Comparison of ENCODE assay signal across 25 mouse cellular contexts in genomic region chr13:113854146-113854545, GRCm38 (mm10). TPM values are rescaled to one million over a fixed set of nuclear protein-coding genes. Genes with fewer than 3 reads are reported as not detected.
DNase-seq lines count a peak whose midpoint lies in the region; ATAC-seq and TF ChIP-seq lines count a peak whose summit lies in the region.
"Had no signal": no experiment of that assay in that cellular context is flagged by ENCODE, and none has a peak within 500 bp of the region (broad histone marks: within the 10 kb centered on the region; RNA-seq: fewer than 3 reads in every experiment).

No protein-coding gene starts in this region.

- H3K27me3 ChIP-seq in heart, embryonic 13.5 days (replicated peaks) = no peaks in the 10 kb centered on the region
- no peaks in the 10 kb centered on the region for H3K27me3 ChIP-seq in liver, embryonic 12.5 days (replicated peaks)
- H3K27me3 ChIP-seq in MEL (ENCODE audit: control insufficient read depth in 1 of 2, insufficient read depth in 2 of 2, low read length in 2 of 2) = no peaks in the 10 kb centered on the region
- H3K27me3 ChIP-seq in liver, embryonic 13.5 days = no peaks in the 10 kb centered on the region
- H3K27me3 ChIP-seq in forebrain, embryonic 13.5 days = no peaks in the 10 kb centered on the region
- H3K27me3 ChIP-seq: midbrain, embryonic 12.5 days; neural tube, embryonic 13.5 days had no signal

- TF ChIP-seq RAD21 in MEL (IDR thresholded peaks at IDR 0.05; ENCODE audit: low read depth, low read length) = no peak

- no peak overlapping the region for H3K4me2 ChIP-seq in heart, embryonic 13.5 days
- H3K4me2 ChIP-seq in liver, embryonic 12.5 days = no peak overlapping the region
- no peak overlapping the region for H3K4me2 ChIP-seq in liver, embryonic 13.5 days
- H3K4me2 ChIP-seq in forebrain, embryonic 13.5 days = no peak overlapping the region
- H3K4me2 ChIP-seq: hindbrain, embryonic 14.5 days; midbrain, embryonic 12.5 days; neural tube, embryonic 13.5 days had no signal

- peak in 1 of 2 experiments; percentile 5; a peak in 1 of 4 replicates for TF ChIP-seq EP300 in MEL (IDR thresholded peaks at IDR 0.05; ENCODE audit: low read depth in 1 of 2, low read length in 2 of 2)

- 69% methylated on average over 4 of the region's 4 CpGs for WGBS in heart, embryonic 13.5 days
- WGBS in liver, embryonic 12.5 days (ENCODE audit: insufficient replicate concordance) = 69% methylated on average over 4 of the region's 4 CpGs
- WGBS in liver, embryonic 13.5 days (ENCODE audit: insufficient replicate concordance) = 65% methylated on average over 4 of the region's 4 CpGs
- 93% methylated on average over 4 of the region's 4 CpGs for WGBS in forebrain, embryonic 13.5 days

- H3K27ac ChIP-seq in heart, embryonic 13.5 days (replicated peaks) = 0 out of 2 replicates have a peak overlapping the region, but pooled peaks have one; percentile 3
- H3K27ac ChIP-seq in liver, embryonic 12.5 days = peak overlapping the region; percentile 64
- peak overlapping the region; percentile 91 for H3K27ac ChIP-seq in MEL (ENCODE audit: control insufficient read depth, low read depth, low read length)
- H3K27ac ChIP-seq in liver, embryonic 13.5 days = peak overlapping the region; percentile 50
- no peak overlapping the region for H3K27ac ChIP-seq in forebrain, embryonic 13.5 days
- H3K27ac ChIP-seq: hindbrain, embryonic 14.5 days; midbrain, embryonic 12.5 days; neural tube, embryonic 13.5 days; stomach, postnatal 0 days had no signal

- H3K36me3 ChIP-seq in heart, embryonic 13.5 days = peaks cover 7% of the 10 kb centered on the region; the same call in 1 of the 2 replicates
- H3K36me3 ChIP-seq in liver, embryonic 12.5 days = peaks cover 8% of the 10 kb centered on the region; the same call in 1 of the 2 replicates
- peaks cover 0 to 64% of the 10 kb centered on the region in 2 experiments; a peak in 2 of 4 replicates for H3K36me3 ChIP-seq in MEL (ENCODE audit: control insufficient read depth in 1 of 2, insufficient read depth in 2 of 2, low read length in 2 of 2)
- H3K36me3 ChIP-seq in liver, embryonic 13.5 days = no peaks in the 10 kb centered on the region
- peaks cover 4% of the 10 kb centered on the region for H3K36me3 ChIP-seq in forebrain, embryonic 13.5 days (ENCODE audit: poor library complexity, severe bottlenecking)
- H3K36me3 ChIP-seq: midbrain, embryonic 12.5 days; neural tube, embryonic 13.5 days had no signal

- no peak for ATAC-seq in heart, embryonic 13.5 days (ENCODE audit: extremely low read depth, insufficient number of reproducible peaks, low FRiP score, low TSS enrichment)
- ATAC-seq in liver, embryonic 12.5 days = no peak
- ATAC-seq in liver, embryonic 13.5 days (ENCODE audit: low read depth) = no peak
- ATAC-seq in forebrain, embryonic 13.5 days = no peak
- ATAC-seq: forebrain, postnatal 0 days; intestine, postnatal 0 days had no signal

- no peak overlapping the region for H3K4me3 ChIP-seq in heart, embryonic 13.5 days
- no peak overlapping the region for H3K4me3 ChIP-seq in liver, embryonic 12.5 days
- peak overlapping the region; percentile 39 to 54 for H3K4me3 ChIP-seq in MEL (ENCODE audit: control insufficient read depth in 1 of 2, insufficient read depth in 1 of 2, low read depth in 2 of 2, low read length in 2 of 2)
- no peak overlapping the region for H3K4me3 ChIP-seq in liver, embryonic 13.5 days (replicated peaks)
- H3K4me3 ChIP-seq in forebrain, embryonic 13.5 days = no peak overlapping the region
- H3K4me3 ChIP-seq: erythroblast, embryonic 14.5 days; midbrain, embryonic 12.5 days; neural tube, embryonic 13.5 days had no signal

- peaks cover 59% of the 10 kb centered on the region for H3K4me1 ChIP-seq in heart, embryonic 13.5 days
- peaks cover 96% of the 10 kb centered on the region for H3K4me1 ChIP-seq in liver, embryonic 12.5 days
- peaks cover 49 to 63% of the 10 kb centered on the region in 2 experiments for H3K4me1 ChIP-seq in MEL (ENCODE audit: control insufficient read depth in 1 of 2, insufficient read depth in 2 of 2, low read length in 2 of 2)
- H3K4me1 ChIP-seq in liver, embryonic 13.5 days (replicated peaks) = peaks cover 93% of the 10 kb centered on the region
- peaks cover 10% of the 10 kb centered on the region for H3K4me1 ChIP-seq in forebrain, embryonic 13.5 days

- no peak for TF ChIP-seq POLR2A in MEL (IDR thresholded peaks at IDR 0.05; ENCODE audit: control insufficient read depth in 1 of 2, insufficient read depth in 1 of 2, low read depth in 1 of 2, low read length in 2 of 2, poor library complexity in 1 of 2)

- no peaks in the 10 kb centered on the region; the same call in none of the 2 replicates for H3K79me2 ChIP-seq in MEL (ENCODE audit: control insufficient read depth, insufficient read depth, low read length, poor library complexity)

- no peak for DNase-seq in heart, adult 9 months (ENCODE audit: low spot score in 2 of 2)
- DNase-seq in liver = no peak
- peak; percentile 57 for DNase-seq in MEL (ENCODE audit: low read depth, low spot score)
- DNase-seq in liver, embryonic 13.5 days = no peak
- DNase-seq: adrenal gland, postnatal 25 days; cerebellum, adult 18-20 months; cerebellum, postnatal 10 days; forebrain, postnatal 0 days; gastrocnemius, postnatal 10 days; kidney, adult 9 months; kidney, postnatal 36 days; left cerebral cortex, postnatal 4 days; lung, adult 18-20 months; lung, postnatal 14 days; right cerebral cortex, postnatal 4 days; thymus, postnatal 4 days had no signal

- H3K9me3 ChIP-seq in heart, embryonic 13.5 days = no peaks in the 10 kb centered on the region
- no peaks in the 10 kb centered on the region for H3K9me3 ChIP-seq in liver, embryonic 12.5 days (replicated peaks)
- no peaks in the 10 kb centered on the region for H3K9me3 ChIP-seq in MEL (replicated peaks; ENCODE audit: insufficient read depth, low read length)
- H3K9me3 ChIP-seq in liver, embryonic 13.5 days (replicated peaks) = no peaks in the 10 kb centered on the region
- H3K9me3 ChIP-seq in forebrain, embryonic 13.5 days (replicated peaks) = no peaks in the 10 kb centered on the region
- H3K9me3 ChIP-seq: midbrain, embryonic 12.5 days; neural tube, embryonic 13.5 days had no signal

- no peak for TF ChIP-seq CTCF in MEL (IDR thresholded peaks at IDR 0.05 in 2 of 3, conservative IDR thresholded peaks at IDR 0.05 in 1 of 3; ENCODE audit: control insufficient read depth in 1 of 3, insufficient read depth in 1 of 3, low read depth in 2 of 3, low read length in 3 of 3, poor library complexity in 1 of 3, severe bottlenecking in 1 of 3)

- no peak overlapping the region for H3K9ac ChIP-seq in heart, embryonic 13.5 days
- no peak overlapping the region for H3K9ac ChIP-seq in liver, embryonic 12.5 days
- peak overlapping the region; percentile 63 for H3K9ac ChIP-seq in MEL (ENCODE audit: control insufficient read depth, low read depth, low read length, poor library complexity, severe bottlenecking)
- H3K9ac ChIP-seq in liver, embryonic 13.5 days = no peak overlapping the region; the same call in 1 of the 2 replicates
- H3K9ac ChIP-seq in forebrain, embryonic 13.5 days = no peak overlapping the region
- H3K9ac ChIP-seq: forebrain, postnatal 0 days; hindbrain, embryonic 14.5 days; midbrain, embryonic 12.5 days; neural tube, embryonic 13.5 days had no signal

TF ChIP-seq in MEL, 35 proteins besides CTCF, POLR2A, EP300 and RAD21:
- TF ChIP-seq MAZ (IDR thresholded peaks at IDR 0.05; ENCODE audit: low read depth, low read length) (no peak), MYC (IDR thresholded peaks at IDR 0.05; ENCODE audit: low read depth, low read length) (0 out of 2 replicates have a peak, but pooled peaks have one; percentile 23)

RNA-seq across cellular contexts. Expression of gene Arl15, which starts 59.8 kb away (rescaled TPM):
- polyA plus RNA-seq in heart, embryonic 13.5 days (2015; fragmentation: Nextera tagmentation; extraction: Ambion mirVana) = 6.1 and 6.8 TPM in 2 replicates
- 4.4 and 5.3 TPM in 2 replicates for polyA plus RNA-seq in liver, embryonic 12.5 days (2016; fragmentation: Nextera tagmentation; extraction: Ambion mirVana)
- total RNA-seq in MEL (2012; rRNA removed) = 3.6 and 4.2 TPM in 2 replicates
- 1 to 10 TPM in 1 of 2 experiments, not detected in 1; 5.8 TPM for polyA plus RNA-seq in MEL (2012; ENCODE audit: insufficient read depth in 1 of 2, insufficient read length in 2 of 2, low read depth in 1 of 2, low replicate concordance in 2 of 2, missing spikeins in 1 of 2)
- 2.5 and 2.9 TPM in 2 replicates for polyA plus RNA-seq in liver, embryonic 13.5 days (2015; fragmentation: Nextera tagmentation; extraction: Ambion mirVana)
- polyA plus RNA-seq in forebrain, embryonic 13.5 days (2015; fragmentation: Nextera tagmentation; extraction: Ambion mirVana) = 17.8 and 18.3 TPM in 2 replicates
- polyA plus RNA-seq: erythroblast, embryonic 14.5 days had no signal

Comparison
In these comparisons a context has a peak if more than half of its experiments do, and no peak if none do; other contexts are left out.
1. H3K4me3 ChIP-seq: peak in MEL (2 of 2); none in heart, embryonic 13.5 days (single experiment), liver, embryonic 12.5 days (single experiment), liver, embryonic 13.5 days (single experiment) and forebrain, embryonic 13.5 days (single experiment).